Mouse (Mus musculus) olfactory bulb, adult 2 months (tissue): ENCODE data around the gene Tmem190.

Experiments
- CTCF ChIP-seq: fragments of 200-500 bp; IDR thresholded peaks from 2 replicates; pipeline ENCODE4 v1.5.1; 2012; ENCODE audit warnings: low read depth, mild to moderate bottlenecking, low read length, moderate library complexity; ENCODE audit not compliant: insufficient read depth
- POLR2A ChIP-seq: fragments of 200-500 bp; IDR thresholded peaks from 2 replicates; pipeline ENCODE4 v1.6.1; 2012; ENCODE audit warnings: mild to moderate bottlenecking, low read depth, low read length, moderate library complexity; ENCODE audit not compliant: insufficient read depth

DNA sequence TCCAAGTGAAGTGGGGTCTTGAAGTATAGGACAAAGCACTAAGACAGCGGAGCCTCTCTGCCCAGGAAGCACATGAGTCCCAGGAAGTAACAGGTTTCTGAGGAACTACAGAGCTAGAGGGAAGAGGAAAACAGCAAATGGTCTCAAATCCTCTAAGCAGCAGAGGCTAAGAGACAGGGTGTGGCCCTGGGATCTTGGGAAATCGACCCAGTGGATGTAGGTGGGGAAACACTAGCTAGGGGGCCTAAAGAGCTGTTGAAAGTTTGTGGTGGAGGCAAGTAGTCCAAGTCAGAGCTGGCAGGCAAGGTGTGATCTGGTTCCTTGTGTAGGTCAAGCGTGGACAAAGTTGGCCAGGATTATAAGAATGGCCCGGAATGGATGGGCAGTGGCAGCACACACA lies 34.4 kb upstream of the Tmem190 start:
- TF ChIP-seq POLR2A (no peak), CTCF (no peak)
